Mouse (Mus musculus) thymus, postnatal 0 days (tissue): ENCODE results near the gene Gm45234. TPM values are rescaled to one million over a fixed set of nuclear protein-coding genes. Genes with fewer than 3 reads are reported as not detected.
"Not testable (repeated sequence)": the region's sequence is repeated elsewhere in the genome, so short reads cannot be mapped to it uniquely, and the experiment has no call there.

Experiments used
- DNase-seq: peaks from one replicate; pipeline ENCODE4 v3.0.0-alpha.2; 2015; ENCODE audit warnings: low spot score
- polyA plus RNA-seq: library from polyadenylated mRNA; unstranded; fragments of >200 nt; fragmentation: Nextera tagmentation; extraction: Ambion mirVana; gene quantifications from 2 replicates; pipeline ENCODE4 v1.2.1, GENCODE M21; 2015

Gm45234 gene
- not detected in 2 replicates for polyA plus RNA-seq

DNA sequence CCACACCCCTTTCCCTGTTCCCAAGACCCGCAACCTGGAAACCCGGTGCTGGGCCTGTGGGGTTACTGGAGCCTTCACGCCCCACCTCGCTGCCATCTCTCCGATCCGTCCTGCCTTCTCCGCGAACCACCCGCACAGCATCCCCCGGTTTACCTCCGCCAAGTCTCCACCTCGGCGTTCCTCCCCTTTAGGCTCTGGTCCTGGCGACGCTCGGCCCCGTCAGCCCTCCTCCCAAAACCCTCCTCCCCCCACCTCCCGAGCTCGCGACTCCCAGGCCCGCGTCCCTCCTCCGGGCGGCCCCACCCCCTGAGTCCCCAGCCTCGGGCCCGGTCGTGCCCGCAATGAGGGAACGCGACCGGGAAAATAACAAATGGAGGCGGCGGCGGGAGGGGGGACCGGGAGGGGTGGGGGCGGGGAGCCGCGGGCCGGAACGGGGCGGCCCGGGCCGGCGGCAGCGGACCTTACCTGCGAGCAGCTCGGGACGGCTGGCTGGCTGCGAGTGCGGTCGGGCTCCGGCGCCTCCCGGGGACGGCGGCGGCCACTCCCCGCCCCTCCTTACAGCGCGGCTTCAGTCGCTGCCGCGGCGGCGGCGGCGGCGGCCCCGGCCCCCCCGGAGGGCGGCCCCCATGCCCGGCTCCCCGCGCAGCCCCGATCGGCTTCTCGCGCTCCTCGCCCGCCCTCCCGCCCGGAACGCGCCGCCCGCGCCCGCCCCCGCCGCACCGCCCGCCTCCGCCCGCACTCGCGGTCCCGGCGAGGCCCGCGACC is at the start of gene Gm45234, which contains the start of gene Atn1:
Gene Gm45234 (minus strand): TSS at position 191 of the 765 bp plus-strand sequence.
Gene Atn1 (minus strand): TSS at position 694 of the 765 bp plus-strand sequence.
- DNase-seq = no peak

DNA sequence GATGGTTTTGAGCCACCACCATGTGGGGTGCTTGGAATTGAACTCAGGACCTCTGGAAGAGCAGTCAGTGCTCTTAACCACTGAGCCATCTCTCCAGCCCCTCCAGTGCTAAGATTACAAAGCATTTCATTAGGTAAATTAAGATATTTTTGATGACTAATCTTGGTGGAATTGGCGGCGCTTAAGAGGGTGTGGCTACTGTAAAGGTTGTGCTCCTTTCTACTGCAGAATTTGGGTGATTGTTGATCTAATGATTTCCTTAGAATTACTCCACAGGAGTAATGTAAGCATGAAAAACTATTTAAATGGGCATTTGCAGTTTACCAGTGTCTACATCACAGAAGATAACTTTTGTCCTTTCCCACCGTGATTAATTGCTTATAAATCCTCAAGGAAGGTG is 48.5 kb upstream of the Gm45234 start:
- DNase-seq = no peak

DNA sequence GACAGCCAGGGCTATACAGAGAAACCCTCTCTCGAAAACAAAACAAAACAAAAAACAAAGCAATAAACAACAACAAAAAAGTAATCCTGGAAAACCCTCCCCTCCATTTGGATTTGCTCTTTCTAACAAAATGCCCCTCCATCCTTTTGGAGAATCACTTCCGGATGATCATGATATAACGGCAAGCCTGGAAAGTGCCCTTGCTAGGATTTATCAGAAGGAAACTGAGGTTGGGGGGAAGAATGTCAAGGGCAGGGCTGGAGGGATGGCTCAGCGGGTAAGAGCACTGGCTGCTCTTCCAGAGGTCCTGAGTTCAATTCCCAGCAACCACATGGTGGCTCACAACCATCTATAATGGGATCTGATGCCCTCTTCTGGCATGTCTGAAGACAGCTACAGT is 47.9 kb upstream of the Gm45234 start:
- DNase-seq = not testable (repeated sequence)

DNA sequence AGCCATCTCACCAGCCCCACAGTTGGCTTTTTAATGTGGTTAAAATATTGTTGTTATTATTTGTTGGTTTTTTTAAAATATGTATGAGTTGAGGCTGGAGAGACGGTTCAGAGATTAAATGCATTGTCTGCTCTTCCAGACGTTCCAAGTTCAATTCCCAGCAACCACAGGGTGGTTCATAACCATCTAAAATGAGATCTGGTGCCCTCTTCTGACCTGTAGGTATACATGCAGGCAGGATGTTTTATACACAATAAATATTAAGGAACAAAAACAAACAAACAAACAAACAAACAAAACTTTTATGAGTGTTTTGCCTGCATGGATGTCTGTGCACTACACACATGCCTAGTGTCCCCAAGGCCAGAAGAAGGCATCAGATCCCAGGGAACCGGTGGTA is 47.2 kb upstream of the Gm45234 start:
- DNase-seq = no peak

DNA sequence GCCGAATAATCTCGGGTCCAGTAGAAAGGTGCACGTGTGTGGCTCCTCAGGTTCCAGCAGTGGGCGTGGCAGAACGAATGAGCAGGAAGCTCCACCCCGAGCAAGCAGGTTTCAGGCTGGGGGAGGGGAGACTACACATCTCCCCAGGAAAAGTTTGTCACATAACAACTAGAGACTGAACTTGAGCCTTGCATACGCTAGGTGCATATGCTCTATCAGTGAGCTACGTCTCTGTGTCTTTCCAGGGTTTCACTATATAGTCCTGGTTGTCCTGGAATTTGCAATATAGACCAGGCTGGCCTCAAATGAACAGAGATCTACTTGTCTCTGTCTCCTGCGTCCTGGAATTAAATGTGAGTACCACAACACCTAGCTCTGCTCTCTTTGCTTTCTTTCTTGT is 46.6 kb upstream of the Gm45234 start:
- DNase-seq = peak; percentile 42

DNA sequence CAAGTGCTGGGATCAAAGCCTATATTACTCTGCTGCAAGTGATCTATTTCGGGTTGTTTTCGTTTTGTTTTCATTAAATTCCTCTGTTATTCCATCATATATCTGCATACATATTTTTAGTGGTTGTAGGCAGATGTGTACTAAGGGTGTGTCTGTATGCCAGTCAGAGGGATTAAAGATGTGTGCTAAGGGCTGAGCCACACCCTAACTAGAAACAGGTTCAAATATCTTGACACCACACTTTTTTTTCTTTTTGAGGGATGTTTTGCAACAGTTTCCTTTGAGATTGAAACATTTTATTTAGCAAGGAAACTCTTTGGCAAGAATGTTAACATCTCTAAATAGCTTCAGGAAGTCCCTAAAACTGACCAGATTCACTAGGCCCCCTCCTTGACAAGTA is 40.4 kb upstream of the Gm45234 start:
- DNase-seq = no peak

DNA sequence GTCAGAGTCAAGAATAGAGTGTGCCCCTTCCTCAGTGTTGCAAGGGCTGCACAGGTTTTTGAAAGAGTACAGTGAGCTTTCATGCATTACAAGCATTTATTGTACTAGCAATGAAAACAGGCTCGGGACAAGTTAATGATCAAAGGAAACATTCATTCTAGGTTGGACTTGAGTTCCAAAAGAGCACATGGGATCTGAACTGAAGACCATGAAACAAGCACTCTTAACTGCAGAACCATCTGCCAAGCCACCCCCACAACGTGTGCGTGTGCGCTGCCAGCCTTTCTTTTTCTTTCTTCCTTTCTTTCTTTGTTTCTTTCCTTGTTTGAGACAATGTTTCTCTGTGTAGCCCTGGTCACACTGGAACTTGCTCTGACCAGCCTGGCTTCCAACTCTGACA is 40.0 kb upstream of the Gm45234 start:
- no peak for DNase-seq

DNA sequence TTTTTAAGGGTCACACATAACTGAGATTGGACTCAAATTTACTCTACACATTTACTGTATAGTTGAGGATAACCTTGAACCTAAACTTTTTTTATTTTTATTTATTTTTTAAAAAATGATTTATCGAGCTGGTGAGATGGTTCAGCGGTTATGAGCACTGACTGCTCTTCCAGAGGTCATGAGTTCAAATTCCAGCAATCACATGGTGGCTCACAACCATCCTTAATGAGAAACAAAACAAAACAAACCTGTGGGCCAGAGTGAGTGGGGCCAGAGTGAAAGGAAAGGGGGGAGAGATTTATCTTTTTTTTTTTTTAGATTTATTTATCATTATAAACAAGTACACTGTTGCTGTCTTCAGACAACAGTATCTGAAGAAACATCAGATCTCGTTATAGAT is 36.1 kb upstream of the Gm45234 start:
- no peak for DNase-seq

DNA sequence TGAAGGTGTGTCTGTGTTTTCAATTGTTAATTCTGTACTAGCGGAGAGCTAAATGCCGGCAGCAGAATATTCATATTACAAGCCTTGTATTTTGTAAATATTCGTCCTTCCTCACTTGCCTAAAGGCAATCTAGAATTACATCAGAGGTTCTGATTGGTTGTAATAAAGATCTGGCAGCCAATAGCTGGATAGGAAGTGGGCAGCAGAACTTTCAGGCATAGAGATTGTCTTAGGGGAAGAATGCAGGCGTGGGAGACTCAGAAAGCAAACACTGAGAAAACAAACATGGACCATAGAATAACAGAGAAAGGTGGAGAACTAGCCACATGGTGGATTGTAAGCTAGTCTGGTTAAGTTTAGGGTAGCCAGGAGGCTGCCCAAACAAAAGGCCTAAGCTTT is 34.3 kb upstream of the Gm45234 start:
- no peak for DNase-seq

DNA sequence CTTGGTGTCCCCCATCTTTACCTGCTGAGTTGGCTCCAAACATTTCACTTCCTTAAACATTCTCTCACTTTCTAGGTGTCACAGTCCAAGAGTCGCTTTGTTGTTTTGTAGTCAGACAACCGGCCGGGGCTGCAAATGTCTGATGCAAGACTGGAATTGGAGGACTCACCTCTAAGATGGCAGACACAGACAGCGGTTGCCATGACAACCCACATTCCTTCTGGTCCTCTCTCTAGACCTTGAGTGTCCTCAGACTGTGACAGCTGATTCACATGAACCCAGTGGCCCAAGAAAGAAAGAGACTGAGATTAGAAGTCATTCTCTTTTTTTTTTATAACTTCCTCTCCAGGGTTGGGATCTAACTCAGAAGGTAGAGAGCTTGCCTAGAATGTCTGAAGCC is 33.7 kb upstream of the Gm45234 start:
- no peak for DNase-seq

DNA sequence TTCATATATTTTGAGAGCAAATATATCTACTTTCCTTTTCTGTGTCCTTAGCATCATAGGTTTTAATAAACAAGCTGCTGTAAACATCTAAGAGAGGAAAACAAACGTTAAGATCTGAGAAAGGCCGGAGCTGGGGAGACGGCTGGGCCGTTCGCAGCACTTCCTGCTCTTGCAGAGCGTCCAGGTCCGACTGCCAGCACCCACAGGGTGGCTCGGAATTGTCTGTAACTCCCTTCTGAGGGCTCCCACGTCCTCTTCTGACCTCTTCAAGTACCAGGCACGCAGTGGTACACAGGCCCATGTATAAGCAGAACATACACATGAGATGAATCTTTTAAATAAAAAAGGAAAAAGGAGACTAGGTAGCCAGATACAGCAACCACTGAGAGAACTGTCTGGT is 31.9 kb upstream of the Gm45234 start:
- DNase-seq = no peak

DNA sequence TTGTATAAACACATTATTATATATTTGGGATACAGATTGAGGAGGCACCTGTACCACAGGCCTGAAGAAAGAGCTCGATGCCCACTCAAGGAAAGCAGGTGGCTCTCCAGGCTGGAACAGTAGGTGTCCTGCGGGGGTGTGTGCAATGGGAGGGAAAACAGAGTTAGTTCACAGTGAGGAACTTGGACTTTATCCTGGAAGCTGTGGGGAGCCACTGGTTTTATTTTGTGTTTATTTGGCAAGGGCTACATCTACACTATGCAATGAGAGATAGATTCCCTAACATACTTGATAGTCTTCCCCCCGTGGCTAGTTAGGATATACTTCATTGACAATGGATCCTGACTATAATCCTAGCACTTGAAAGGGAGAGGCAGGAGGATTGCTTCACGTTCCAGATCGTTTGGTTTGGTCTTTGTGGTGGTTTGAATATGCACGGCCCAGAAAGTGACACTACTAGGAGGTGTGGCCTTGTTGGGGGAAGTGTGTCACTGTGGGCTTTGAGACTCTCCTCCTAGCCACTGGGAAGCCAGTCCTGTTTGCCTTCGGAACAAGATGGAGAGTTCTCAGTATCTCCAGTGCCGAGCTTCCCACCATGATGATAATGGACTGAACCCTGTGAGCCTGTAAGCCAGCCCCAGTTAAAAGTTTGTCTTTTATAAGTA is 31.1 kb upstream of the Gm45234 start:
- DNase-seq = no peak

DNA sequence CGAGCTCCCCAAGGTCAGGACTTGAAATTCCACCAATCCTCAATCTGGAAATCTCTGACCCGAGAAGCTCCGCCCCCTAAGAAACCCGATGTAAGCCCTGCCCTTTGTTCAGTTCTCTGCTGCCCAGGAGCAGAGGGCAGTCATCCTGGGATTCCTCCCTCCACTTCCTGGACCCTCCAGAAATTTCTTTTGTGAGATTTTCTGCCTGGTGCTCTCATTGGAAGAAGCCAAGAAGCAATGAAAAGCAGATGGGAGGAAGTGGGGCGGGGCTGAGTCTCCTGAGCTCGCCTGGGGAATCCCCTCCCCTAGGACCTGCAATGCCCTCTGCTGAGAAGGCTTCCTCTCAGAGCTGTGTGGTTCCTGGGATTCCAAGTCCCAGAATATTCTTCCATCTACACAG is 26.6 kb upstream of the Gm45234 start:
- DNase-seq = peak; percentile 40

DNA sequence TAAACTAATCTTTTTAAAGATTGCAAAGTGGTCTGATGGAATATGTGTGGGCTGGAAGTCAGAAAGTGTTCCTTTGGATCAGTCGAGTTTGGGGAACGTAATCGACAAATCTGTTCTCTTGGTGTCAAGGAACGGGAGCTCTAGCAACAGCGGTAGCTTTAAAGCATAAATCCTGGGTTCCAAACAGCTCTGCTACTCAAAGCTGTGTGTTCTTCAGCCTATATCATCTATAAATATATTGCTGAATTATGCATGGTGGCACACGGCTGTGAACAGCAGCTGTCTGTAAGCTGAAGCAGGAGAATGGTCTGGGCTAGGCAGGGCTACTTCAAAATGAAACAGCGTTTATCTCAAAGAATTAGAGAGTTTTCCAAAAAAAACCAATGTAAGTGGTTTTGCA is 25.1 kb upstream of the Gm45234 start:
- no peak for DNase-seq

DNA sequence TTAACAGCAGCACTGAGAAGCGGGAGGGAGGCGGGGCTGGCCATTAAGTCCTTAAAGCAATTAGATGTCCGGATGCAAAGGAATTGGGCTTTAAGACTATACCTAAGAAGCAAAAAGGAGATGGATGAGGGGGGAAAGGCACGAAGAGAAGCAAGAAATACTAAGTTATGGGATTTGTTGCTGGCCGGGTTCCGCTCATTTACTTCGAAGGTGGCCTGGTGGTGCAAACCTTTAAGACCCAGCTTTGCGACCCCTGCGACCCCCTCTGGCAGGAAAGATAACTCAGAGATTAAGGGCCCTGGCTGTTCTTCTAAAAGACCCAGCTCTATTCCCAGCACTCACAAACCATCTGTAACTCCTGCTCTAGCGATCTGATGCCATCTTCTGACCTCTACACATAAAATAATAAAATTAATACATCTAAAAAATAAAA is 24.2 kb upstream of the Gm45234 start:
- DNase-seq = no peak

DNA sequence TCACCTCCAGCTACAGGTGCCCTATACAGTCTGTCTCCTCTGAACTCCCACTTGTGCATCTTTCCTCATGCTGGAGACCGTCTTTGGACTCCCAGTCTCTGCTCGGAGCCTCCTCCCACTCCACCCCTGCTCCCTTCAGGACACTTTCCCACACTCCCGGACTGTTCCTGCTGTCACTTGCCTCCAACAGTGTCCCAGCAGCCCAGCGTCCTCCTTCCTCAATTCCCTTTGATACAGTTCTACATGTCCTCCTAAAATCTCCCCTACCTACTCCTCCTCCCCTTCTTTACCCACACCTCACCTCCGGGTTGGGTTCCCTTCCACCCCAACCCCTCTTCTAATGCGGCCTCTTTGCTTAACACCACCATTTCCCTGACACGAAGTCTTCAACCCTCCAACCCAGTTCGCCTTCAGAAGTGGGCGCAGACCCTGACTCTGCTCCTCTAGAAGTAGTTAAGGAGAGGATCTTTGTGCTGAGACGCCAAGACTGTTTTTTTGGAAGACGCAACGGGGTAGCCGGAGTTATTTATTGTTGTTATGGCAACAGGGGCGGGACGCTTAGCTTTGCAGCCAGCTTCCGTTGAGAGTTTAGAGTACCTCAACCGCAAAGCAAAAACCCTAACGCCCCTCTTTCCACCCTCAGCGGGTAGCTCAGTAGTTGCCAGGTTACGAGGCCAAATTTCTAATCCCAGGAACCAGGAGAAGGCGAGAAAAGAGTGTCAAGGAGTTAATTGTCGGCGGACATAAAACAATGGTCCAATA is 23.6 kb upstream of the Gm45234 start, which contains the start of gene Lrrc23:
Gene Lrrc23 (minus strand): TSS at position 506 of the 762 bp plus-strand sequence.
- DNase-seq = peak; percentile 88

DNA sequence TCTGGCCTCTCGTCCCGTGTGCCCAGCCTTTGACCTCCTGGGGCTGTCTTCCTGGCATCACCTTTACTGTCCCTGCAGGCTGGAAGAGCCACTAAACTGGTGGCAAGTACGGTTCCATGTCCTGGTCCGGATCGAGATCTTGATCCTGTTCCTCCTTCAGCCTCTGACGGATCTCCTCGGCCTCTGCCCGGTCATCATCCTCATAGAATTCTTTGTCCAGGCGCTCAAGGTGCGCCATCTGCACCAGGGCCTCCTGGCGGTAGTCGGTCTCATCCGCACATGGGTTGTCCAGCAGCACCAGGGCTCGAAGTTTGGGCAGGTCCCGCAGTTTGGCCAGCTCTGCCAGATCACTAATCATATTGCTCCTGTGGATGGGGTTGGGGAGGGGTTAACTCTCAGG is 14.7 kb upstream of the Gm45234 start:
- DNase-seq = no peak

DNA sequence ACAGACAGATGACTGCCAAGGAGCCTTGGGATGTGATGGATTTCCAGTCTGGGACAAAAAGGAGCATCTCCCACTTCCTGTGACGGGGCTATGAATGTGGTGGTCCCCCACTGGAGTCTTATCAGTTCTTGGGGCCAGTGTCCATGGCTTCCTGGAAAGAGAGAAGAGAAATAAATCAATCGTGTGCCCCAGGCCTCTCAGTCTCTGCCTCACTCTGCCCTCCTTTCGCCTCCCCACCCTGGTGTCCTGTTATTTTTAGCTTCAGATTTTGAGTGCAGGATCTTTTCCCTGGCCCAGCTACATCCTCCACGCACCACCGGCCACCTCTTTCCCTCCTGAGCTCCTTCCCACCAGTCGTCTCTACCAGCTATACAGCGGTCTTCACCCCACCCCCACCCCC is 14.2 kb upstream of the Gm45234 start:
- no peak for DNase-seq

DNA sequence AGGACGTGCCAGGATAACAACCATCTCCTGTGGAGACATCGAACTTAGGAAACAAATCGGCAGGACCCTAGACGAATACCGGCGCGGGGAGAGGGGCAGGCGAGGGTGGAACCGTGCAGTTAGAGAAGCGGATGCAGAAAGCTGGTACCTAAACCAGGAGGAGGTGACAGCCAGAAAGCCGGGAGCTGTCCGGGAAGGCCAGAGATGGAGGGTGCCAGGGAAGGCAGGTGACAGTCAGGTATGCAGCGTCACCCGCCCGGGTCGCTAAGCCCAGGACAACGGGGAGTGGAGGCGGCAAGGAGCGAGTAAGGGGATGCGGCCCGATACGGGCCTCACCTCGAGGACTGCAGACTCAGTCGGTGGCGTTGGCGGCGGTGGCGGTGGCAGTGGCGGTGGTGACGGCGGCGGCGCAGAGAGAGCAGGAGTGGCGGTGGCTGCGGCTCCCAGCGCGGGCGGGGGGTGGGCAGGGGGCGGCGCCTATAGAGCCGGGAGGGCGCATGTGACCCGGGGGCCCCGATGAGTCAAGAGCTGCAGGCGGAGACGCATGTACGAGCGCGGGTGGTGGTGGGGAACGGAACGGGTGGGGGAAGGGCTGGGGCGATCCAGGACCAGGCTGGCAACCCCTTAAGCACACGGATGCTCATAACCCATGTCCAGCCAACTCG is 13.4 kb upstream of the Gm45234 start, which contains the start of gene Eno2:
Gene Eno2 (minus strand): TSS at position 573 of the 665 bp plus-strand sequence.
- DNase-seq = peak; percentile 70

DNA sequence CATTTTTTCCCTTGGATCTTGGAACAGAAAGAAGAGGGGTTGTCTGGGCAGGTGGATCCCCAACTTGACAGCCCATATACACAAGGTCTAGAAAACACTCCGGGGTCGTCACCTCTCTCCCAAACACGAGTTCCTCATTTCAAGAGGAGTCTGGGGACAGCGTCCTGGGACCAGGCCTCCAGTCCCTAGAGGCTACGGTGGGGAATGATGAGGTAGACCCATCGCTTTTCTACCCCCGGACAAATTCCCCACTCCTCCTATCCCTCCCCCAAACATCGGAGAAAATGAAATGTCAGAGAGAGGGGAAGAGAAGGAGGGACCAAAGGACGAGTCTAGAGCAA is 12.9 kb upstream of the Gm45234 start:
- no peak for DNase-seq

DNA sequence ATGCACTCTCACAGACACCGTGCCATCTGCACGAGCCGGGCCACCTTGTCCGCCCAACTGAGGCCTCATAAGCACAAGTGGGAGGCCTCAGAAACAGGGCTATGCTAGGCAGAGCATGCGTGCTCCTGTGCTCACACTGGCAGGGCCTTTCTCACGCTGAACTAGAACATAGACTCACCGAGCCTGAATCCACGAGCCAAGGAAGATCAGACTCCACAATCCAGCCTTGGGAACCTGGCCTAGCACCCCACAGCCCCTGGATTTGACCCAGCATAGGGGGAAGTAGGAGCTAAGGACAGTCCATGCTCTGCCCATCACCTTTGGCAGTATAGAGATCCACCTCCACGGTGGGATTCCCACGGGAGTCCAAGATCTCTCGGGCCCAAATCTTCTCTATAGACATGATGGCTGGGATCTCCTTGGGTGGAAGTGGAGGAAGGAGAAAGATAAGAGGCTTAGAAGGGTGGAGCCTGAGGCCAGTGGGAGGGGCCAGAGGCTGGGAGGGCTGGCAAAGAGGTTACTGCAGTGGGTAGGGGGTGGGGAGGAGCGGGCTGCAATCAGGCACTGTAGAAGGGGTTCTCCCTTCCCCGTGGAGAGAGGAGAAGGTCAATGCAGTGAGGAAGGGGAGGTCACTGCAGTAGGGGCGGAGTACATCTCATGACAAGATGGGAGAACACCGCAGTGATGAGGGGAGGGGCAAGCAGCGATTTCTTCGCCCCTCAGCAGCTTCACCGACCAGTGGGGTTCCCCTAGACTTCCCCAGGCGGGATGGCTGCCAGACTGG is 12.3 kb upstream of the Gm45234 start:
- DNase-seq = no peak
